Mouse (Mus musculus) CH12.LX (cell line): ENCODE measurements at regions not wholly inside any gene's neighbourhood (a gene's known extent, or its start where the extent isn't known, plus 50 kb on each side); places are given as distances from the start of the nearest gene placed in this dataset.

ENCODE experiments used
- DNase-seq: peaks from one replicate; pipeline ENCODE4 v3.0.0-alpha.2; 2013; ENCODE audit errors: extremely low read depth
- H3K27ac ChIP-seq: 2 replicates; pipeline ENCODE4 v1.5.1; 2012; ENCODE audit warnings: low read depth, mild to moderate bottlenecking, control low read depth, moderate library complexity; ENCODE audit not compliant: insufficient read depth
- H3K27me3 ChIP-seq: replicated peaks from 2 replicates; pipeline ENCODE3; 2012; ENCODE audit warnings: inconsistent platforms
- H3K36me3 ChIP-seq, 2 experiments: replicated peaks in 1 of 2; 2 replicates each; pipeline versions ENCODE3 to v1.6.1; 2012; ENCODE audit warnings: inconsistent platforms in 1 of 2, low read length in 1 of 2, mild to moderate bottlenecking in 1 of 2, mixed read lengths in 1 of 2, moderate library complexity in 1 of 2; ENCODE audit not compliant: control insufficient read depth in 1 of 2, insufficient read depth in 1 of 2
- H3K4me1 ChIP-seq, 2 experiments: 2 replicates each; pipeline ENCODE4 v1.6.1; 2012; ENCODE audit warnings: inconsistent platforms in 1 of 2, moderate library complexity in 1 of 2; ENCODE audit not compliant: insufficient read depth in 2 of 2, control insufficient read depth in 1 of 2
- H3K4me2 ChIP-seq: 2 replicates; pipeline ENCODE4 v1.6.1; 2012; ENCODE audit warnings: low read depth, mild to moderate bottlenecking, control low read depth; ENCODE audit not compliant: poor library complexity, insufficient read depth, severe bottlenecking
- H3K4me3 ChIP-seq, 3 experiments: fragments of 150-350 bp in 1 of 3; sonication (generic) in 1 of 3; replicated peaks in 1 of 3; 2 replicates each; pipeline versions ENCODE3 to v1.5.1; 2011 to 2012; ENCODE audit warnings: low read depth in 2 of 3, low read length in 2 of 3, mild to moderate bottlenecking in 2 of 3, moderate library complexity in 2 of 3, control low read depth in 1 of 3, improper control_type of control experiment in 1 of 3, inconsistent platforms in 1 of 3, mixed read lengths in 1 of 3; ENCODE audit not compliant: poor library complexity in 1 of 3
- H3K79me2 ChIP-seq: replicated peaks from 2 replicates; pipeline ENCODE4 v1.6.1; 2012; ENCODE audit warnings: mild to moderate bottlenecking, moderate library complexity; ENCODE audit not compliant: control insufficient read depth, poor library complexity, insufficient read depth, severe bottlenecking; ENCODE audit errors: extremely low read depth
- H3K9ac ChIP-seq: 2 replicates; pipeline ENCODE4 v1.6.1; 2012; ENCODE audit warnings: low read depth, mild to moderate bottlenecking, control low read depth, moderate library complexity; ENCODE audit not compliant: insufficient read depth
- H3K9me3 ChIP-seq: replicated peaks from 2 replicates; pipeline ENCODE3; 2012; ENCODE audit warnings: low read length, inconsistent platforms, mixed read lengths
- BHLHE40 ChIP-seq: IDR thresholded peaks from 2 replicates; pipeline ENCODE4 v1.6.1; 2011; ENCODE audit warnings: mild to moderate bottlenecking, low read depth, low read length, improper control_type of control experiment
- CTCF ChIP-seq, 2 experiments: IDR thresholded peaks in 1 of 2; conservative IDR thresholded peaks in 1 of 2; 2 replicates each; pipeline ENCODE4 v1.5.1; 2011 to 2012; ENCODE audit warnings: low read depth in 2 of 2, low read length in 2 of 2, improper control_type of control experiment in 1 of 2, inconsistent platforms in 1 of 2, mild to moderate bottlenecking in 1 of 2, moderate library complexity in 1 of 2
- E2F4 ChIP-seq: IDR thresholded peaks from 2 replicates; pipeline ENCODE4 v1.6.1; 2011; ENCODE audit warnings: low read depth, low read length, improper control_type of control experiment; ENCODE audit not compliant: insufficient replicate concordance
- GABPA ChIP-seq: IDR thresholded peaks from 2 replicates; pipeline ENCODE4 v1.6.1; 2012; ENCODE audit warnings: low read depth, low read length, improper control_type of control experiment, inconsistent platforms; ENCODE audit not compliant: insufficient replicate concordance
- HCFC1 ChIP-seq: IDR thresholded peaks from 2 replicates; pipeline ENCODE4 v1.6.1; 2012; ENCODE audit warnings: low read depth, mild to moderate bottlenecking, inconsistent platforms, low read length, improper control_type of control experiment
- JUND ChIP-seq: conservative IDR thresholded peaks from 2 replicates; pipeline ENCODE4 v1.6.1; 2011; ENCODE audit warnings: low read depth, low read length, improper control_type of control experiment
- MAX ChIP-seq: IDR thresholded peaks from 2 replicates; pipeline ENCODE4 v1.6.1; 2011; ENCODE audit warnings: low read length, improper control_type of control experiment
- MYC ChIP-seq: IDR thresholded peaks from 2 replicates; pipeline ENCODE4 v1.6.1; 2011; ENCODE audit warnings: low read depth, mild to moderate bottlenecking, improper control_type of control experiment, low read length
- NELFE ChIP-seq: IDR thresholded peaks from 2 replicates; pipeline ENCODE4 v1.6.1; 2011; ENCODE audit warnings: low read depth, low read length, improper control_type of control experiment
- NRF1 ChIP-seq: IDR thresholded peaks from 2 replicates; pipeline ENCODE4 v1.6.1; 2014; ENCODE audit warnings: low read depth, mild to moderate bottlenecking, inconsistent platforms, low read length, improper control_type of control experiment, moderate library complexity
- PAX5 ChIP-seq: IDR thresholded peaks from 2 replicates; pipeline ENCODE4 v1.6.1; 2012; ENCODE audit warnings: low read length, inconsistent platforms, mixed read lengths
- POLR2A ChIP-seq: IDR thresholded peaks from 2 replicates; pipeline ENCODE4 v1.6.1; 2011; ENCODE audit warnings: low read depth, mild to moderate bottlenecking, improper control_type of control experiment, low read length
- RAD21 ChIP-seq: IDR thresholded peaks from 2 replicates; pipeline ENCODE4 v1.6.1; 2011; ENCODE audit warnings: low read depth, mild to moderate bottlenecking, low read length, improper control_type of control experiment, moderate library complexity
- RCOR1 ChIP-seq: conservative IDR thresholded peaks from 2 replicates; pipeline ENCODE4 v1.6.1; 2012; ENCODE audit warnings: low read depth, mild to moderate bottlenecking, inconsistent platforms, low read length, improper control_type of control experiment
- SIN3A ChIP-seq: IDR thresholded peaks from 2 replicates; pipeline ENCODE4 v1.6.1; 2012; ENCODE audit warnings: low read length, improper control_type of control experiment, inconsistent platforms
- UBTF ChIP-seq: IDR thresholded peaks from 2 replicates; pipeline ENCODE4 v1.6.1; 2012; ENCODE audit warnings: low read depth, mild to moderate bottlenecking, inconsistent platforms, low read length, improper control_type of control experiment, moderate library complexity
- USF1 ChIP-seq: IDR thresholded peaks from 2 replicates; pipeline ENCODE4 v1.6.1; 2014; ENCODE audit warnings: low read depth, mild to moderate bottlenecking, inconsistent platforms, low read length, improper control_type of control experiment
- USF2 ChIP-seq: conservative IDR thresholded peaks from 2 replicates; pipeline ENCODE4 v1.6.1; 2011; ENCODE audit warnings: low read depth, low read length, improper control_type of control experiment
- ZC3H11A ChIP-seq: IDR thresholded peaks from 2 replicates; pipeline ENCODE4 v1.6.1; 2012; ENCODE audit warnings: low read depth, mild to moderate bottlenecking, inconsistent platforms, low read length, improper control_type of control experiment
- ZMIZ1 ChIP-seq: IDR thresholded peaks from 2 replicates; pipeline ENCODE4 v1.6.1; 2012; ENCODE audit warnings: low read depth, mild to moderate bottlenecking, inconsistent platforms, low read length, improper control_type of control experiment
- dilution Hi-C: fragments of 300-500 bp; cut with MboI; formaldehyde crosslinking; loops from 2 replicates; pipeline ENCODE4 v1.14.3; 2020; ENCODE audit warnings: low sequenced_read_pairs; ENCODE audit not compliant: extremely low pct_unique_long_range_greater_than_20kb, extremely low pct_ligation_motif_present
- in situ Hi-C: fragments of 300-500 bp; cut with MboI; formaldehyde crosslinking; loops from 3 replicates; pipeline ENCODE4 v1.14.3; 2019; ENCODE audit warnings: low sequenced_read_pairs, low pct_ligation_motif_present, low pct_unique_long_range_greater_than_20kb, mixed read lengths

- no peaks in the 10 kb centered on the region for H3K79me2 ChIP-seq
- no peak overlapping the region for H3K4me2 ChIP-seq
- dilution Hi-C loops (no loop called here), in situ Hi-C loops (no loop called here)
- H3K9me3 ChIP-seq: peaks cover 23% of the 10 kb centered on the region
- DNase-seq: no peak
- H3K4me1 ChIP-seq: no peaks in the 10 kb centered on the region
- no peak overlapping the region for H3K9ac ChIP-seq
- no peaks in the 10 kb centered on the region for H3K27me3 ChIP-seq
- no peaks in the 10 kb centered on the region for H3K36me3 ChIP-seq
- no peak overlapping the region for H3K4me3 ChIP-seq
- no peak overlapping the region for H3K27ac ChIP-seq
- TF ChIP-seq ZMIZ1 (no peak), SIN3A (no peak), MYC (no peak), RCOR1 (no peak), CTCF (conservative IDR thresholded peaks at IDR 0.05 in 1 of 2, IDR thresholded peaks at IDR 0.05 in 1 of 2; ENCODE audit: low read depth in 2 of 2, low read length in 2 of 2) (0 out of 4 replicates have a peak, but pooled peaks of 1 of the 2 experiments have one; percentile 8), PAX5 (no peak), HCFC1 (no peak), NELFE (no peak), RAD21 (peak; percentile 8)
These were observed 177.2 kb downstream of the Nuf2 start for GRCm38 (mm10) chr1:169354021-169354420.

GRCm38 (mm10) chr1:169347692-169348091 lies 183.6 kb downstream of the Nuf2 start:
- H3K9me3 ChIP-seq: peaks cover 24% of the 10 kb centered on the region
- H3K4me1 ChIP-seq: no peaks in the 10 kb centered on the region
- no peak overlapping the region for H3K4me2 ChIP-seq
- no peaks in the 10 kb centered on the region for H3K36me3 ChIP-seq
- no peak for DNase-seq
- H3K27me3 ChIP-seq: no peaks in the 10 kb centered on the region
- TF ChIP-seq USF1: no peak
- no peak for TF ChIP-seq GABPA
- peak; percentile 26 for TF ChIP-seq RAD21
- no peaks in the 10 kb centered on the region for H3K79me2 ChIP-seq
- H3K4me3 ChIP-seq: no peak overlapping the region
- no peak overlapping the region for H3K9ac ChIP-seq
- in situ Hi-C loops: no loop called here
- no peak overlapping the region for H3K27ac ChIP-seq
- dilution Hi-C loops: no loop called here

- Histone ChIP-seq H3K27ac (no peak overlapping the region), H3K36me3 (no peaks in the 10 kb centered on the region), H3K79me2 (no peaks in the 10 kb centered on the region), H3K4me1 (no peaks in the 10 kb centered on the region), H3K9ac (no peak overlapping the region), H3K4me3 (no peak overlapping the region), H3K9me3 (peaks cover 26% of the 10 kb centered on the region), H3K4me2 (no peak overlapping the region), H3K27me3 (no peaks in the 10 kb centered on the region)
- in situ Hi-C loops (no loop called here), dilution Hi-C loops (no loop called here)
- TF ChIP-seq NRF1: no peak
- no peak for TF ChIP-seq USF2
- no peak for TF ChIP-seq ZC3H11A
- TF ChIP-seq E2F4: no peak
- TF ChIP-seq POLR2A: no peak
- no peak for TF ChIP-seq UBTF
- TF ChIP-seq PAX5: no peak
- no peak for TF ChIP-seq BHLHE40
- TF ChIP-seq JUND: no peak
- TF ChIP-seq MAX: no peak
- DNase-seq: no peak
These were observed 184.4 kb downstream of the Nuf2 start for GRCm38 (mm10) chr1:169346876-169347275.
